Mouse (Mus musculus) neutrophil, adult 5-6 weeks (primary cell): ENCODE results near the gene Sorcs2. TPM values are rescaled to one million over a fixed set of nuclear protein-coding genes. Genes with fewer than 3 reads are reported as not detected.

Experiments
- total RNA-seq: library from RNA; stranded (forward); fragments of 200-1000 nt; gene quantifications from 2 replicates; pipeline ENCODE4 v1.2.3, GENCODE M21; 2017

Gene Sorcs2
- total RNA-seq, 1 experiment from 2014 or later = 2.8 TPM

Other genes with a start within 250 kb of the Sorcs2 start
- not detected in 2 replicates for gene Psapl1, start 194.1 kb downstream of the Sorcs2 start, total RNA-seq
- 16.3 and 18.2 TPM in 2 replicates for gene Grpel1, start 66.9 kb upstream of the Sorcs2 start, total RNA-seq
- gene Tada2b, start 86.1 kb upstream of the Sorcs2 start, total RNA-seq = 26.4 and 28.9 TPM in 2 replicates
- 0.35 and 0.49 TPM in 2 replicates for gene Ccdc96, start 86.4 kb upstream of the Sorcs2 start, total RNA-seq
- 141 and 144 TPM in 2 replicates for gene Tbc1d14, start 195.1 kb upstream of the Sorcs2 start, total RNA-seq